Mouse (Mus musculus): Measurements from ENCODE around the gene Rtp2. TPM values are rescaled to one million over a fixed set of nuclear protein-coding genes. Genes with fewer than 3 reads are reported as not detected.
A peak's percentile ranks its signal among the peaks of the same experiment; 100 is the strongest.

Rtp2 gene
- total and polyA plus RNA-seq, 2 experiments from 2014 or later: 0.36 to 0.62 TPM

DNA sequence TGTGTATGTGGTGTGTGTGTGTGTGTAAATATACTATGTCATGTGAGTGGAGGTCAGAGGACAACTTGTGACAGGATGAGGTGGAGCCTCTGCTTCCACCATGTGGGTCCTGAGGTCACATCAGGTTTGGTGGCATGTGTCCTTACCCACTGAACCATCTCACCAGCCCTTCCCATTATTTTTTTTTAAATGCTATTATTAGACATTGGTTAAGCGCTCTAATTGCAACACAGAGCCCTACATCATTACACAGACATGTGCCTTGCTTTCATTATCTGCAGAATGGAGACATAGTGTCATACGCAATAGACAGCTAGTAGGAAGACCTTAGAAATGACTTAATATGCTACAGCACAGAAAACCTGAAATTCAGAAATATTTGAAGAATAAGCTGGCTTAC lies 44.0 kb upstream of the Rtp2 start:
- 90% methylated on average over 2 of the region's 2 CpGs for WGBS
- TF ChIP-seq CTCF (IDR thresholded peaks at IDR 0.05; ENCODE audit: low read depth): no peak
- Histone ChIP-seq H3K4me1 (ENCODE audit: insufficient read depth) (0 out of 2 replicates have a peak, but pooled peaks cover 6% of the 10 kb centered on the region), H3K9me3 (ENCODE audit: low read length) (no peaks in the 10 kb centered on the region), H3K36me3 (ENCODE audit: insufficient read depth) (peaks cover 15% of the 10 kb centered on the region; the same call in 1 of the 2 replicates), H3K27me3 (ENCODE audit: insufficient read depth, low read length) (peaks cover 6% of the 10 kb centered on the region; the same call in 1 of the 2 replicates), H3K9ac (no peak overlapping the region), H3K4me2 (ENCODE audit: low read depth) (no peak overlapping the region), H3K27ac (ENCODE audit: low read depth, low read length) (no peak overlapping the region), H3K4me3 (ENCODE audit: low read depth, low read length) (no peak overlapping the region)
- ATAC-seq: no peak
- DNase-seq: no peak

GRCm38 (mm10) chr16:23973635-23974367 lies 41.6 kb upstream of the Rtp2 start:
- no peaks in the 10 kb centered on the region for H3K4me1 ChIP-seq (ENCODE audit: insufficient read depth)
- no peaks in the 10 kb centered on the region for H3K27me3 ChIP-seq (ENCODE audit: insufficient read depth, low read length)
- peaks cover 15% of the 10 kb centered on the region; the same call in 1 of the 2 replicates for H3K36me3 ChIP-seq (ENCODE audit: insufficient read depth)
- H3K27ac ChIP-seq (ENCODE audit: low read depth, low read length): no peak overlapping the region
- H3K4me3 ChIP-seq (ENCODE audit: low read depth, low read length): no peak overlapping the region
- ATAC-seq: no peak
- no peak overlapping the region for H3K9ac ChIP-seq
- no peak for TF ChIP-seq CTCF (IDR thresholded peaks at IDR 0.05; ENCODE audit: low read depth)
- 90% methylated on average over 9 of the region's 9 CpGs for WGBS
- H3K4me2 ChIP-seq (ENCODE audit: low read depth): no peak overlapping the region
- no peak for DNase-seq
- H3K9me3 ChIP-seq (ENCODE audit: low read length): no peaks in the 10 kb centered on the region

GRCm38 (mm10) chr16:23972901-23973300 lies 40.7 kb upstream of the Rtp2 start:
- H3K27ac ChIP-seq (ENCODE audit: low read depth, low read length): no peak overlapping the region
- H3K4me1 ChIP-seq (ENCODE audit: insufficient read depth): no peaks in the 10 kb centered on the region
- DNase-seq (no peak), ATAC-seq (no peak)
- H3K9ac ChIP-seq: no peak overlapping the region
- H3K4me2 ChIP-seq (ENCODE audit: low read depth): no peak overlapping the region
- WGBS: 79% methylated on average over 11 of the region's 11 CpGs
- H3K36me3 ChIP-seq (ENCODE audit: insufficient read depth): peaks cover 20% of the 10 kb centered on the region
- H3K9me3 ChIP-seq (ENCODE audit: low read length): no peaks in the 10 kb centered on the region
- no peak overlapping the region for H3K4me3 ChIP-seq (ENCODE audit: low read depth, low read length)
- H3K27me3 ChIP-seq (ENCODE audit: insufficient read depth, low read length): no peaks in the 10 kb centered on the region
- no peak for TF ChIP-seq CTCF (IDR thresholded peaks at IDR 0.05; ENCODE audit: low read depth)

DNA sequence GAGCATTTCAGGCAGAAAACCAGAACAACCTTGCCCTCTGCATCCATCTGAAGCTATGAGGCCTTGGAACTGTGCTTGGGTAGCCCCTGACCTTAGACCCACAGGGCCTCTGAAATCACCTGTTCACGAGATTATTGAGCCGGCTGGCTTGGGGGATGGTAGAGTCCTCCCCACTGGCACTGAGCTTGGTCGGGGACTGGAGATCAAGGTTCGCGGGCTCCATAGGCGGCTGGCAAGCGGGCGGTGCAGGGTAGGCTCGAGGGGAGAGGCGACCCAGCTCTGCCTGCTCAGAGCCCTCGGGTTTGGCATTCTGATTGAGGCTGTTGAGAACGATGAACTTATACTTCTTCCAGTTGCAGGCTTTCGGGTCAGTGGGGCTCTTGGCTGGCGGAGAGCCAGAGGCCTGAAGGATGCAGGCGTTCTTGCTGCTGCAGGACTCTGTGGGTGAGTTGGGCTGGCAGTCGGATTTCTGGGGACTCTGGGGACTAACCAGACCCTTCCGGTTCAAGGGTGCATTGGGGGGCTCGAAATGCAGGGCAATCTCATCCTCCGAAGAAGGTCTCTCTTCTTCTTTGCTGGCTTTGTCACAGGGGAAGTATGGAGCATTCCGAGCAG lies 40.0 kb upstream of the Rtp2 start:
- no peaks in the 10 kb centered on the region for H3K27me3 ChIP-seq (ENCODE audit: insufficient read depth, low read length)
- H3K4me1 ChIP-seq (ENCODE audit: insufficient read depth): no peaks in the 10 kb centered on the region
- no peak overlapping the region for H3K9ac ChIP-seq
- ATAC-seq (no peak), DNase-seq (no peak)
- 75% methylated on average over 20 of the region's 20 CpGs for whole genome bisulfite sequencing
- H3K36me3 ChIP-seq (ENCODE audit: insufficient read depth): peaks cover 20% of the 10 kb centered on the region
- no peak overlapping the region for H3K4me3 ChIP-seq (ENCODE audit: low read depth, low read length)
- no peak overlapping the region for H3K27ac ChIP-seq (ENCODE audit: low read depth, low read length)
- H3K9me3 ChIP-seq (ENCODE audit: low read length): no peaks in the 10 kb centered on the region
- no peak for TF ChIP-seq CTCF (IDR thresholded peaks at IDR 0.05; ENCODE audit: low read depth)
- no peak overlapping the region for H3K4me2 ChIP-seq (ENCODE audit: low read depth)

- DNase-seq (no peak), ATAC-seq (no peak)
- H3K9me3 ChIP-seq (ENCODE audit: low read length): no peaks in the 10 kb centered on the region
- no peaks in the 10 kb centered on the region for H3K27me3 ChIP-seq (ENCODE audit: insufficient read depth, low read length)
- H3K4me2 ChIP-seq (ENCODE audit: low read depth): no peak overlapping the region
- WGBS: 69% methylated on average over 14 of the region's 14 CpGs
- H3K36me3 ChIP-seq (ENCODE audit: insufficient read depth): peaks cover 15% of the 10 kb centered on the region
- no peak overlapping the region for H3K4me3 ChIP-seq (ENCODE audit: low read depth, low read length)
- no peaks in the 10 kb centered on the region for H3K4me1 ChIP-seq (ENCODE audit: insufficient read depth)
- H3K9ac ChIP-seq: no peak overlapping the region
- no peak for TF ChIP-seq CTCF (IDR thresholded peaks at IDR 0.05; ENCODE audit: low read depth)
- H3K27ac ChIP-seq (ENCODE audit: low read depth, low read length): no peak overlapping the region
These were observed 37.7 kb upstream of the Rtp2 start for GRCm38 (mm10) chr16:23969919-23970318.

- Histone ChIP-seq H3K4me2 (ENCODE audit: low read depth) (no peak overlapping the region), H3K4me1 (ENCODE audit: insufficient read depth) (no peaks in the 10 kb centered on the region), H3K27ac (ENCODE audit: low read depth, low read length) (no peak overlapping the region), H3K9me3 (ENCODE audit: low read length) (no peaks in the 10 kb centered on the region), H3K4me3 (ENCODE audit: low read depth, low read length) (no peak overlapping the region), H3K27me3 (ENCODE audit: insufficient read depth, low read length) (no peaks in the 10 kb centered on the region), H3K9ac (no peak overlapping the region), H3K36me3 (ENCODE audit: insufficient read depth) (peaks cover 15% of the 10 kb centered on the region)
- DNase-seq (no peak), ATAC-seq (no peak)
- WGBS: 81% methylated on average over 4 of the region's 4 CpGs
- TF ChIP-seq CTCF (IDR thresholded peaks at IDR 0.05; ENCODE audit: low read depth): no peak
These were observed 36.7 kb upstream of the Rtp2 start for GRCm38 (mm10) chr16:23968888-23969287.

DNA sequence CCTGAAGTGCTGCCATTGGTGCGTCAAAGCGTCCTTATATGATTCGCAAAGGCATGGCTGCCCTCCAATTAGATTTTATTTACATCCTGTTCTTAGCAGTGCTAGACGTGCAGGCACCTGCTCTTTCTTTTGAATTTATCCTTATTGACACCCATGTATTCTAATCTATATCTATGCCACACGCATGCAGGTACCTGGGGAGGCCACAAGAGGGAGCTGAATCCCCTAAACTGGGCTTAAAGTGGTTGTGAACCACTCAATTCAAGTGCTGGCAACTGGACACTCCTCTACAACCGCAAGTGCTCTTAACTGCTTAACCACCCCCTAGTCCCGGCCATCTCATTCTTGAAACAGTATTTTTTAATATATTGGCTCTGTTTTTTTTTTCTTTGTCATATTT lies 35.1 kb upstream of the Rtp2 start:
- Histone ChIP-seq H3K4me2 (ENCODE audit: low read depth) (no peak overlapping the region), H3K36me3 (ENCODE audit: insufficient read depth) (peaks cover 9% of the 10 kb centered on the region), H3K4me1 (ENCODE audit: insufficient read depth) (no peaks in the 10 kb centered on the region), H3K27ac (ENCODE audit: low read depth, low read length) (no peak overlapping the region), H3K9me3 (ENCODE audit: low read length) (no peaks in the 10 kb centered on the region), H3K4me3 (ENCODE audit: low read depth, low read length) (no peak overlapping the region), H3K27me3 (ENCODE audit: insufficient read depth, low read length) (no peaks in the 10 kb centered on the region), H3K9ac (no peak overlapping the region)
- ATAC-seq (no peak), DNase-seq (no peak)
- WGBS: 70% methylated on average over 7 of the region's 7 CpGs
- peak; percentile 54 for TF ChIP-seq CTCF (IDR thresholded peaks at IDR 0.05; ENCODE audit: low read depth)
